Mouse (Mus musculus) spleen, adult 2 months (tissue): ENCODE results near the gene Olfr486.
"Not testable (repeated sequence)": the region's sequence is repeated elsewhere in the genome, so short reads cannot be mapped to it uniquely, and the experiment has no call there.

Source experiments
- CTCF ChIP-seq: fragments of 200-500 bp; IDR thresholded peaks from 2 replicates; pipeline ENCODE4 v1.5.1; 2011; ENCODE audit warnings: mild to moderate bottlenecking, inconsistent platforms; ENCODE audit not compliant: insufficient read depth, insufficient read length, insufficient replicate concordance; ENCODE audit errors: extremely low read depth
- POLR2A ChIP-seq: fragments of 200-500 bp; IDR thresholded peaks from 2 replicates; pipeline ENCODE4 v1.6.1; 2011; ENCODE audit warnings: low read depth, low read length, inconsistent platforms

- not testable (repeated sequence) for TF ChIP-seq POLR2A, CTCF
Measured at GRCm38 (mm10) chr7:108192714-108193113, 20.2 kb upstream of the Olfr486 start.
